Mouse (Mus musculus): ENCODE results near the gene Zcchc7.

DNA sequence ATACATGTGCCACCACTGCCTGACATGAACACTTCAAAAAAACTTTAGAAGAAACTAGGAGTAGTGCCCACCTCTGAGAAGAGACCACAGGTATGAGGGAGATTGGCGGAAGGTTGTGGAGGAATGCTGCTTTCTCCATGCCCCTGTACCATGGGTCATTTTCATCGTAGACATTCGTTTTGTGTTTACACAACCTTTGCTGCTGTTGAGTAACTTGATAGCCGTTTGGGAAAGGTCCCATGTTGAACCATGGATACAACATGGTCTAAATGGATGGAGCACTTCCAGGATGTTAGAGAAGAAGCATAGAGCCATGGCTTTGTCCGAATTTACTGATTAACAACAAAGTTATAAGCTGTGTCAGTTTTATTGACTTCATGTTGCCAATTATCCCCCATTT, 222.5 kb downstream of the Zcchc7 start:
- TF ChIP-seq CTCF (IDR thresholded peaks at IDR 0.05; ENCODE audit: extremely low read depth, insufficient read length, insufficient replicate concordance, low read depth, low read length) (no peak), POLR2A (IDR thresholded peaks at IDR 0.05; ENCODE audit: low read depth, low read length) (no peak)

Data from small intestine, adult 2 months (tissue).